In the genomic region with DNA sequence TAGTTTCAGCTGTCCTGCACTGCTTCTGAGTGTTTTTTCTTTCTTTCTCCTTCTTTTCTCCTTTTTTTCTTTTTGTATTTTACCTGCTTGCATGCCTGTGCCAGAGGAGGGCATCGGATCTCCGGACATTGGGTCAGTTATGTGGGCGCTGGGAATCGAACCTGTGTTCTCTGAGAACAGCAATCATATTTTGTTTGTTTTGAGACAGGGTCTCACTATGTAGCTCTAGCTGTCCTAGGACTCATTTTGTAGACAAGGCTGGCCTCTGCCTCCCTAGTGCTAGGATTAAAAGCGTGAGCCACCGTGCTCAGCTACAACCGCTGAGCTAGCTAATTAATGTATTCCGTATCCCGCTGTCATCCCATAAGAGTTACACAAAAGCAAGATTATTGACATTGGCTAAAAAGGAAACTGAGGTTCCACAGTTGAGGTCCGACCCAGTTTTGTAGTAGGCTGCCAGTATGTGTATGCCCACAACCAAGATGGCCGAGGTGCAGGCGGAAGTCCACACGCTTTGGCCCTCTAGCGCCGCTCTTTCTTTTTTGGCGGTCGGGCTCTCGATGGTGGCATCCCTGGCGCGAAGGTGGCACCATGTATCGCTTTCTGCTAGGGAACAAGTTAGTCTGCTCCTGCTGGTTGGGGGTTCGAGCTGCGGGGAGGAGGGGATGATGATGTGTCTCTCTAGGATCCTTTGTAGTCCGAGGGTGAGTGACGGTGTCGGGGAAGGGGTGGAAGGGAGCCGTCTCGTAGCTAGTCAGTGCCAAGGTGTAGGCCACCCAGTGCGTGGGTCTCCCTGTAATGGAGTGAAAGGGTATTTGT, we compare ENCODE assay signal across 8 mouse cellular contexts. TPM values are rescaled to one million over a fixed set of nuclear protein-coding genes. Genes with fewer than 3 reads are reported as not detected.
DNase-seq lines count a peak whose midpoint lies in the region; ATAC-seq lines count a peak whose summit lies in the region.

No protein-coding gene starts in this region.

- H3K9me3 ChIP-seq in hindbrain, embryonic 15.5 days = no peaks in the 10 kb centered on the region

- H3K36me3 ChIP-seq in hindbrain, embryonic 15.5 days = 0 out of 2 replicates have a peak, but pooled peaks cover under 1% of the 10 kb centered on the region

- peaks cover 48% of the 10 kb centered on the region for H3K4me1 ChIP-seq in hindbrain, embryonic 15.5 days (replicated peaks)

- peak overlapping the region; percentile 54 for H3K9ac ChIP-seq in hindbrain, embryonic 15.5 days

- ATAC-seq in hindbrain, embryonic 15.5 days (ENCODE audit: low FRiP score, low read depth) = peak; percentile 75

- H3K27ac ChIP-seq in hindbrain, embryonic 15.5 days (replicated peaks) = peak overlapping the region; percentile 89

- DNase-seq in R1 (ENCODE audit: low read depth, low spot score) = peak; percentile 83
- peak; percentile 86 to 88 for DNase-seq in cerebellum, postnatal 36 days
- peak; percentile 76 for DNase-seq in gastrocnemius, adult 18-20 months (ENCODE audit: low spot score)
- peak; percentile 80 to 81 for DNase-seq in layer of hippocampus, postnatal 36 days
- peak; percentile 85 for DNase-seq in lung, postnatal 25 days (ENCODE audit: low spot score)
- DNase-seq in retina, adult 2 months (ENCODE audit: low read depth, low spot score) = peak; percentile 74
- peak; percentile 80 for DNase-seq in thymus, postnatal 14 days

- H3K27me3 ChIP-seq in hindbrain, embryonic 15.5 days = no peaks in the 10 kb centered on the region

- H3K4me3 ChIP-seq in hindbrain, embryonic 15.5 days = peak overlapping the region; percentile 59

- WGBS in hindbrain, embryonic 15.5 days = under 1% methylated on average over 29 of the region's 29 CpGs

- H3K4me2 ChIP-seq in hindbrain, embryonic 15.5 days = peak overlapping the region; percentile 56

RNA-seq across cellular contexts. Expression of a gene that starts 2.1 kb away (rescaled TPM):
- total RNA-seq in gastrocnemius, adult 18-20 months (2021) = 1 to 10 TPM; 4.7 to 8.3 TPM
- polyA plus RNA-seq in hindbrain, embryonic 15.5 days (2015; fragmentation: Nextera tagmentation; extraction: Ambion mirVana) = 18.8 and 24.5 TPM in 2 replicates
- 1 to 10 TPM; 7.2 to 7.6 TPM for total RNA-seq in layer of hippocampus, postnatal 36 days (2021)

RNA-seq across cellular contexts. Expression of a gene that starts 21.3 kb away (rescaled TPM):
- 10 to 100 TPM; 47.0 to 51.4 TPM for total RNA-seq in gastrocnemius, adult 18-20 months (2021)
- polyA plus RNA-seq in hindbrain, embryonic 15.5 days (2015; fragmentation: Nextera tagmentation; extraction: Ambion mirVana) = 62.5 and 65.9 TPM in 2 replicates
- 100 to 1,000 TPM in 1 of 2 experiments, 10 to 100 TPM in 1; 95.2 to 115 TPM for total RNA-seq in layer of hippocampus, postnatal 36 days (2021)

RNA-seq across cellular contexts. Expression of a gene that starts 22.9 kb away (rescaled TPM):
- 10 to 100 TPM; 19.3 to 22.8 TPM for total RNA-seq in gastrocnemius, adult 18-20 months (2021)
- polyA plus RNA-seq in hindbrain, embryonic 15.5 days (2015; fragmentation: Nextera tagmentation; extraction: Ambion mirVana) = 13.6 and 16.1 TPM in 2 replicates
- 10 to 100 TPM; 85.9 to 92.2 TPM for total RNA-seq in layer of hippocampus, postnatal 36 days (2021)

RNA-seq across cellular contexts. Expression of a gene that starts 36.5 kb away (rescaled TPM):
- total RNA-seq in gastrocnemius, adult 18-20 months (2021) = 1 to 10 TPM in 1 of 2 experiments, under 1 TPM in 1; 0.73 to 1.6 TPM
- 3.1 and 3.6 TPM in 2 replicates for polyA plus RNA-seq in hindbrain, embryonic 15.5 days (2015; fragmentation: Nextera tagmentation; extraction: Ambion mirVana)
- 1 to 10 TPM; 1.2 to 2.0 TPM for total RNA-seq in layer of hippocampus, postnatal 36 days (2021)

RNA-seq across cellular contexts. Expression of a gene that starts 58.0 kb away (rescaled TPM):
- total RNA-seq in gastrocnemius, adult 18-20 months (2021) = under 1 TPM; 0.34 to 0.45 TPM
- 1.2 and 1.7 TPM in 2 replicates for polyA plus RNA-seq in hindbrain, embryonic 15.5 days (2015; fragmentation: Nextera tagmentation; extraction: Ambion mirVana)
- total RNA-seq in layer of hippocampus, postnatal 36 days (2021) = not detected

Comparison
In these comparisons a context has a peak if more than half of its experiments do, and no peak if none do; other contexts are left out.
1. Peak in every context shown above with its lines: DNase-seq, ATAC-seq, H3K4me3 ChIP-seq and H3K27ac ChIP-seq.